Mouse (Mus musculus) forebrain, postnatal 0 days (tissue): Measurements from ENCODE around the gene Rad21l. TPM values are rescaled to one million over a fixed set of nuclear protein-coding genes. Genes with fewer than 3 reads are reported as not detected.

Experiments
- ATAC-seq: fragments of 200-750 bp; cut with Nextera tagmentation; 2 replicates; pipeline ENCODE4 v1.8.0; 2017; ENCODE audit warnings: mild to moderate bottlenecking, moderate library complexity
- DNase-seq: peaks from one replicate; pipeline ENCODE4 v3.0.0-alpha.2; 2015
- H3K27ac ChIP-seq: fragments of 300-500 bp; sonication (generic); 2 replicates; pipeline ENCODE4 v1.5.1; 2014; ENCODE audit warnings: low read depth, mild to moderate bottlenecking, antibody characterized with exemption, low read length, moderate library complexity, mixed read lengths
- H3K27me3 ChIP-seq: fragments of 300-500 bp; sonication (generic); 2 replicates; pipeline ENCODE4 v1.6.1; 2014; ENCODE audit warnings: mild to moderate bottlenecking, low read length, mixed read lengths; ENCODE audit not compliant: insufficient read depth
- H3K36me3 ChIP-seq: fragments of 300-500 bp; sonication (generic); 2 replicates; pipeline ENCODE4 v1.6.1; 2014; ENCODE audit warnings: mild to moderate bottlenecking, moderate library complexity; ENCODE audit not compliant: insufficient read depth
- H3K4me1 ChIP-seq: fragments of 300-500 bp; sonication (generic); 2 replicates; pipeline ENCODE4 v1.6.1; 2014; ENCODE audit warnings: antibody characterized with exemption; ENCODE audit not compliant: insufficient read depth
- H3K4me2 ChIP-seq: fragments of 300-500 bp; sonication (generic); 2 replicates; pipeline ENCODE4 v1.6.1; 2014; ENCODE audit warnings: low read depth, mild to moderate bottlenecking, moderate library complexity
- H3K4me3 ChIP-seq: fragments of 300-500 bp; sonication (generic); 2 replicates; pipeline ENCODE4 v1.5.1; 2014; ENCODE audit warnings: low read depth, low read length, mixed read lengths
- H3K9ac ChIP-seq: fragments of 300-500 bp; sonication (generic); 2 replicates; pipeline ENCODE4 v1.6.1; 2014; ENCODE audit warnings: mild to moderate bottlenecking
- H3K9me3 ChIP-seq: fragments of 300-500 bp; sonication (generic); 2 replicates; pipeline ENCODE4 v1.6.1; 2016; ENCODE audit warnings: low read length
- CTCF ChIP-seq: sonication (generic); IDR thresholded peaks from 2 replicates; pipeline ENCODE4 v1.5.1; 2016; ENCODE audit warnings: antibody characterized with exemption, control low read depth, low read depth
- WGBS: fragments of 180-500 bp; shearing (Covaris S2); extraction: QIAGEN DNeasy Blood & Tissue Kit; methylation state at CpG from one replicate; pipeline ENCODE4 v1.1.7; 2014; 5-methylcytosine and 5-hydroxymethylcytosine counted together
- polyA plus RNA-seq: library from polyadenylated mRNA; unstranded; fragments of >200 nt; fragmentation: Nextera tagmentation; extraction: Ambion mirVana; gene quantifications from 2 replicates; pipeline ENCODE4 v1.2.1, GENCODE M21; 2015
- total RNA-seq: library from RNA; depleted of rRNA; stranded (reverse); fragments of >200 nt; gene quantifications from 2 replicates; pipeline ENCODE4 v1.2.3, GENCODE M21; 2014

Rad21l gene
- total and polyA plus RNA-seq, 2 experiments from 2014 or later, result 0.12 to 0.67 TPM

DNA sequence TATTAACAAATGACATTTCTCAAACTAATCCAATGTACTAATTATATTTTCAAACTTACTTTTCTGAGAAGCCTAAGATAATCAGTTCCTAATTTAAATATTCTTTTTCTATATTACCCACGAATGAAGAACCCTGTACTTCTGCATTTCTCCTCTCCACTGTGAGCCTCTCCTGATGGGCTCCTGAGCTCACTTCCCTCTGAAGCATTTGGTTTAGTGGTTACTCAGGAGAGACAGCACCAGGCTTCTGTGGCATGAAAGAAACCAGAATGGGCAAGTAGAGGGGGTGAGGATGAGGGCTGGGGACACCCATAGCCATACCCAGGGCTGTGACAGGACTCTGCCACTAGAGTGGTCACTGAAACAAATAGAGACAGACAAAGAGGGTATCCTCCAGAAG lies 16.3 kb downstream of the Rad21l start:
- WGBS, result 66% methylated on average over 1 of the region's 1 CpGs
- TF ChIP-seq CTCF, result no peak
- no peaks in the 10 kb centered on the region for H3K9me3 ChIP-seq
- DNase-seq (no peak), ATAC-seq (no peak)
- no peak overlapping the region for H3K4me2 ChIP-seq
- H3K36me3 ChIP-seq, result no peaks in the 10 kb centered on the region
- no peaks in the 10 kb centered on the region for H3K4me1 ChIP-seq
- no peak overlapping the region for H3K9ac ChIP-seq
- H3K27ac ChIP-seq, result no peak overlapping the region
- H3K27me3 ChIP-seq, result no peaks in the 10 kb centered on the region; the same call in 1 of the 2 replicates
- no peak overlapping the region for H3K4me3 ChIP-seq

DNA sequence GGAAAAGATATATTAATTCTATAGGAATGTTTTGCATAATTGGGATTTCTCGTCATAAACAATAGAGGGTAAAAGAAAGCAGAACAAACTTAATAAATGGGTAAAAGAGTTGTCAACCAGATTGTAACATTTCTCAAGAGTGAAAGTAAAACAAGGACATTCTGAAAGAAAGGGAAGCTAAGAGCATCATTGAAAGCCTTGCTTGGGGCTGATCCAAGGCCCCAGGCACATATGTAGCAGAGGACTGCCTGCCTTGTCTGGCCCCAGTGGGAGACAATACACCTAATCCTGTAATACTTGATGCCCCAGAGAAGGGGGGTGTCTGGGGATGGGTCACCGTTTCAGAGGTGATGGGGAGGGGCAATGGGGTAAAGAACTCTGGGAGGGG lies 32.3 kb downstream of the Rad21l start:
- Histone ChIP-seq H3K4me2 (no peak overlapping the region), H3K27me3 (no peaks in the 10 kb centered on the region), H3K9me3 (no peaks in the 10 kb centered on the region), H3K36me3 (no peaks in the 10 kb centered on the region), H3K4me3 (no peak overlapping the region), H3K27ac (no peak overlapping the region), H3K9ac (no peak overlapping the region), H3K4me1 (no peaks in the 10 kb centered on the region)
- WGBS, result 47% methylated on average over 2 of the region's 2 CpGs
- ATAC-seq (no peak), DNase-seq (no peak)
- TF ChIP-seq CTCF, result no peak

DNA sequence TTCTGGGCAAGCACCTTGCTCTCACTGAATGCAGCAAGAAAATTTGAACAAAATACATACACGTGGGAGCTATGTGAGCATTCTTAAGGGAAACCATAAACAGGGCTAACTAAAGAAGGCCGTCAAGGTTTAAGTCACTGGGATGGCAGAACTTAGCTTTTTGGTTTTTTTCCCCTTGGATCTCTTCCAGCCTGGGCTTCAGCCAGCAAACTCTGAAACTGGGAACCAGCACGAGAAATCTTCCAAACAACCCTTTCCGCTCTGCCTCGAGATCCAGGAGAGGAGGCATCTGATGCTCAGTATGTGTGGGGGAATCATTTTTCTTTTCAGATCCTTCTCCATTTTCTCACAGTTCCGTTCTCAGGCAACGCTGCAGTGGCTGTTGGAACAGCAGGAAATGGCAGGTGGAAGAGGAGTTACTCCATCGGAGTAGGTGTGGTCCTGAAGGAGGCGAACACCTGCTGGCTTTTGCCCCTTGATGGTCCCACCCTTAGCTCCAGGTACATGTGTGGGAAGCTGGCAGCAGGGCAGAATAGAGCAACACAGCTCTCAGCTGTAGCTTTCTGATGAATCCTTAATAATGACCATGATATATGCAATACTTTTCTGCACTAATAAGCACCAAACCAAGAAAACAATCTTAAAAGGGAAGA lies 32.8 kb downstream of the Rad21l start:
- DNase-seq (peak; percentile 33), ATAC-seq (no peak)
- Histone ChIP-seq H3K27me3 (no peaks in the 10 kb centered on the region), H3K4me2 (no peak overlapping the region), H3K4me1 (no peaks in the 10 kb centered on the region), H3K9me3 (no peaks in the 10 kb centered on the region), H3K36me3 (no peaks in the 10 kb centered on the region), H3K4me3 (no peak overlapping the region), H3K27ac (no peak overlapping the region), H3K9ac (no peak overlapping the region)
- no peak for TF ChIP-seq CTCF
- WGBS, result 51% methylated on average over 9 of the region's 9 CpGs

DNA sequence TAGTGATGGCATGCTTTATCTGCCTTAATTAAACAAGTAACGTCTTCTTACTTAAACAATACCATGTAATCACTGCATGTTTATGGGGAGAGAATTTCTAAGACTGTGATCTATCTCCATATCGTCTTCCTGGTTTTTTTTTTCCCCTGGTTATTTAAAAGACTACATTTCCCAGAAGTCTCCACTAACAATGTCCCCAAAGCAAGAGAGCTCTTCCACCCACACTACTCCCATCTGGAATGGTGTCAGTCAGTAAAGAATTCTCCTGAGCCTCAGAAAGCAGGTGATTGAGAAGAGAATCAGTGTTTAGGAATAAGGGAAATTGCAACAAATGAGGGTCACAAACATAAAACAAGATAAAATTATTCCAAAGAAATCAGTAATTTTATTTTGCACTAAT lies 33.4 kb downstream of the Rad21l start:
- Histone ChIP-seq H3K4me3 (no peak overlapping the region), H3K27ac (no peak overlapping the region), H3K4me1 (no peaks in the 10 kb centered on the region), H3K27me3 (no peaks in the 10 kb centered on the region), H3K9me3 (no peaks in the 10 kb centered on the region), H3K36me3 (no peaks in the 10 kb centered on the region), H3K4me2 (no peak overlapping the region), H3K9ac (no peak overlapping the region)
- 18% methylated on average over 2 of the region's 2 CpGs for WGBS
- peak; percentile 28; the same call in 1 of the 2 replicates for ATAC-seq
- peak; percentile 35 for DNase-seq
- no peak for TF ChIP-seq CTCF

DNA sequence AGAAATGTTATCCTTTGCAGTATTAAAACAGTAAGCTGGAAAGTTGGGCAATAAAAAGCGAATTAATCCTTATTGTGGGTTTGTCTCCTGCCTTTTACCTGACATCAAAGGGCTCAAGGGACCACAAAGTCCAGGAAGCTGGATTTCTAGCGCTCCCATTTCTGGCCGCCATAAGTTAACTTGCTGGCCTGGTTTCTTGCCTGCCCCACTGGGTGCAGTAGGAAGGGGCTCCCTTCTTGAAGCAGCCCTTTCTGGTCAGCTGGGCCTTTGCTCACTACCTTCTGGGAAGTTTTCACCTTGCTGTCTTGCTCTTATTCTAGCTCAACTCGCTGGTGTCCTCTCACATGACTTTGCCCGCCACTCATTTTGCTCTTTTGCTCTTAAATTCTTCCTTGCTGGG lies 35.4 kb downstream of the Rad21l start:
- Histone ChIP-seq H3K27ac (no peak overlapping the region), H3K4me1 (no peaks in the 10 kb centered on the region), H3K27me3 (no peaks in the 10 kb centered on the region), H3K4me3 (peak overlapping the region; percentile 66; the same call in 1 of the 2 replicates), H3K9ac (no peak overlapping the region), H3K36me3 (no peaks in the 10 kb centered on the region), H3K4me2 (peak overlapping the region; percentile 64), H3K9me3 (no peaks in the 10 kb centered on the region)
- no peak for TF ChIP-seq CTCF
- WGBS, result 55% methylated on average over 5 of the region's 5 CpGs
- no peak for ATAC-seq
- no peak for DNase-seq

DNA sequence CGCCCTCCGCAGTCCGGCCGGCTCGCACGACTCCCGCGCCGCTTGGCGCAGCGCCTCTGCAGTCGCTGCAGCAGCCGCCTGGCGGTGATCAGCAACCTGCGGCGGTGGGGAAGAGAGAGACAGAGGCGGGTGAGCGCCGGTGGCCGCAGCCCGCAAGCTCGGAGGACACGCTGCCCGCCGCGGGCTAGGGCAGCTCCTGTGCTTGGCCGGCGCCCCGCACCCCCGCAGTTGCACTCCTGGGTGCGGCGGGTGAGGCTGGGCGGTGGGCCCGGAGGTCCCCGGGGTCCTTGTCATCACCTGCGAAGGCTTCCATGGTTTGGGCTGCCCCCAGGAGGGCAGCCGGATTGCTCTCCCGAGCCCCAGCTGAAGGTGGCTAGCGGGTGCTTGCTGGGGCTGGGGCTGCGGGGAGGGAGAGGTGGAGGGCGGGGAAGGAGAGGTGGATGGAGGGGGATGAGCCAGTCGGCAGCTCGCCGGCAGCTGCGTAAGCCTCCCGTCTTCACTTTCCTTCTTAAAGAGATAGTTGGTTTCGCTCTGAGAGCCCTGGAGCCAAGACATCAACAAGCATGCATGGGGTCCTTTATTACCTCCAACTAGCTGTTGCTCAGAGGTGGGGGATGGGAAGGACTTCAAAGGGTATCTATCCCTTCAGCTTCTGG lies 36.0 kb downstream of the Rad21l start, which contains the start of gene Snph:
Gene Snph, minus strand, starts transcription at position 435 of the 656 bp plus-strand sequence.
- ATAC-seq (peak; percentile 84), DNase-seq (peak; percentile 80)
- H3K9ac ChIP-seq, result peak within 1 kb of the TSS; percentile 85
- TF ChIP-seq CTCF, result peak; percentile 74
- peak within 1 kb of the TSS; percentile 66 for H3K4me3 ChIP-seq
- peak within 1 kb of the TSS; percentile 64 for H3K4me2 ChIP-seq
- H3K36me3 ChIP-seq, result no peaks in the 10 kb centered on the region
- peak within 1 kb of the TSS; percentile 76 for H3K27ac ChIP-seq
- no peaks in the 10 kb centered on the region for H3K9me3 ChIP-seq
- under 1% methylated on average over 44 of the region's 47 CpGs for WGBS
- H3K4me1 ChIP-seq, result no peaks in the 10 kb centered on the region
- no peaks in the 10 kb centered on the region for H3K27me3 ChIP-seq

DNA sequence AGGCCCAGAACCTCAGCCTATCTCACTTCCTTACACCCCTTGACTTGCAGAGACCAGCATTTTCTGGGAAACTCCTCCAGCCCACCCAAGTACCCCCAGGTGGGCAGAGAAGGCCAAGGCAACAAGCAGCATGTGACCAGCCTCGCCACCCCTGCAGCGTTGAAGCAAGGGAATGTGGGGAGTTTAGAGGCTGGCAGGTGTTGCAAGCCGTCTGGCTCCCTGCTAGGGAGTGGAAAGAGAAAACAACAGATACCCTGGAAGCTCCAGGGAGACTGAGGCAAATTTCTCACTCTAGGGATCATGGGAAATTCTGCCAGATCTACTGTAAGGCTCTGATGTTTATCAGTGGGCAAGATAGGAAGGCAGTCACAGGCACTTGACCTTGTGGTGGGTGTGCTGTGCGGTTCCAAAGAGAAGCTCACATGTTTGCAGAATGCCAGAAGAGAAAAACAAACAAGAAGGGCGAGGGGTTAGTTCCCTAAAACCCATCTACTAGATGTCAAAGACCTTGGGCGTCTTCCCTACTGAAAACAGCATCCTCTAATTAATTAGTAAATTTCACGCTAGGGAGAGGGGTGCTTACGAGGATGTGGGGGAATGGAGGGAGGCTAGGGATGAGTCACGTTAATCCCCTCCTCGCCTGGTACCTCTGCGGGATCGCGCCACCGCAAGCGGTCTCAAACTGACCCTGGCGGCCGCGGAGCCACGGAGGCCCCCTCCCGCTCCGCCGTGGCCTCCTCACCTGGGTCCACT lies 36.8 kb downstream of the Rad21l start:
- TF ChIP-seq CTCF, result no peak
- Histone ChIP-seq H3K36me3 (no peaks in the 10 kb centered on the region), H3K9ac (peak overlapping the region; percentile 85), H3K4me2 (peak overlapping the region; percentile 64), H3K27me3 (no peaks in the 10 kb centered on the region), H3K4me1 (no peaks in the 10 kb centered on the region), H3K4me3 (peak overlapping the region; percentile 66), H3K27ac (peak overlapping the region; percentile 76), H3K9me3 (no peaks in the 10 kb centered on the region)
- ATAC-seq (peak; percentile 56), DNase-seq (peak; percentile 24)
- 3% methylated on average over 21 of the region's 22 CpGs for WGBS
